In genomic region chr14:27096779-27097178, GRCm38 (mm10) we compare ENCODE assay signal across 8 mouse cellular contexts. TPM values are rescaled to one million over a fixed set of nuclear protein-coding genes. Genes with fewer than 3 reads are reported as not detected.
DNase-seq lines count a peak whose midpoint lies in the region; ATAC-seq and TF ChIP-seq lines count a peak whose summit lies in the region.

No protein-coding gene starts in this region.

- peak; percentile 74 for DNase-seq in ES-CJ7 (ENCODE audit: low read depth, low spot score)
- DNase-seq in adrenal gland, postnatal 10 days: peak; percentile 80
- peak; percentile 85 for DNase-seq in fibroblast of lung, adult 2 months (ENCODE audit: low read depth)
- DNase-seq in heart, postnatal 14 days: peak; percentile 71 to 82
- DNase-seq in kidney, postnatal 36 days: peak; percentile 74 to 77
- peak; percentile 68 for DNase-seq in liver, postnatal 0 days

- H3K27ac ChIP-seq in liver, postnatal 0 days (ENCODE audit: low read depth): no peak overlapping the region
- no peak overlapping the region for H3K27ac ChIP-seq in neural tube, embryonic 14.5 days (ENCODE audit: low read depth, low read length)

- no peaks in the 10 kb centered on the region for H3K9me3 ChIP-seq in liver, postnatal 0 days (ENCODE audit: low read length)
- H3K9me3 ChIP-seq in neural tube, embryonic 14.5 days (ENCODE audit: control insufficient read depth, low read length): no peaks in the 10 kb centered on the region

- H3K27me3 ChIP-seq in liver, postnatal 0 days (ENCODE audit: insufficient read depth, low read length): no peaks in the 10 kb centered on the region
- no peaks in the 10 kb centered on the region for H3K27me3 ChIP-seq in neural tube, embryonic 14.5 days (ENCODE audit: control insufficient read depth, insufficient read depth, low read length)

- no peak overlapping the region for H3K4me2 ChIP-seq in liver, postnatal 0 days (ENCODE audit: low read depth, low read length)
- no peak overlapping the region for H3K4me2 ChIP-seq in neural tube, embryonic 14.5 days (ENCODE audit: low read depth, low read length)

- H3K4me1 ChIP-seq in liver, postnatal 0 days (ENCODE audit: insufficient read depth): no peaks in the 10 kb centered on the region
- no peaks in the 10 kb centered on the region for H3K4me1 ChIP-seq in neural tube, embryonic 14.5 days (ENCODE audit: control insufficient read depth, insufficient read depth, low read length)

- H3K4me3 ChIP-seq in liver, postnatal 0 days (ENCODE audit: low read depth, low read length): no peak overlapping the region
- no peak overlapping the region for H3K4me3 ChIP-seq in neural tube, embryonic 14.5 days (ENCODE audit: low read depth, low read length)

- no peaks in the 10 kb centered on the region for H3K36me3 ChIP-seq in liver, postnatal 0 days (replicated peaks; ENCODE audit: insufficient read depth, low read length)
- no peaks in the 10 kb centered on the region for H3K36me3 ChIP-seq in neural tube, embryonic 14.5 days (ENCODE audit: control insufficient read depth, insufficient read depth, low read length)

- WGBS in liver, postnatal 0 days (ENCODE audit: insufficient replicate concordance): 17% methylated on average over 3 of the region's 3 CpGs
- WGBS in neural tube, embryonic 14.5 days: 7% methylated on average over 3 of the region's 3 CpGs

- intact Hi-C loops in heart, postnatal 14 days (cut with DNase I): loop anchor here (1.0 to 10.0 kb wide), 3 partner anchors 65 to 422 kb away; no protein-coding TSS in a partner anchor

- peak; percentile 89 for TF ChIP-seq CTCF in liver, postnatal 0 days (IDR thresholded peaks at IDR 0.05; ENCODE audit: low read depth)

- no peak overlapping the region for H3K9ac ChIP-seq in liver, postnatal 0 days (replicated peaks)
- no peak overlapping the region for H3K9ac ChIP-seq in neural tube, embryonic 14.5 days (replicated peaks; ENCODE audit: low read depth, low read length)

- no peak for TF ChIP-seq EP300 in liver, postnatal 0 days (IDR thresholded peaks at IDR 0.05; ENCODE audit: low read depth)

- 0 out of 2 replicates have a peak, but pooled peaks have one; percentile 12 for ATAC-seq in liver, postnatal 0 days
- peak; percentile 54 for ATAC-seq in neural tube, embryonic 14.5 days (ENCODE audit: low read depth)
- ATAC-seq in erythroid progenitor cell, adult 5-6 weeks (replicated peaks; ENCODE audit: low FRiP score, poor library complexity, severe bottlenecking): no peak

RNA-seq across cellular contexts. Expression of gene Arhgef3, which starts 17.9 kb away (rescaled TPM):
- total RNA-seq in adrenal gland, postnatal 10 days (2021): 10 to 100 TPM; 36.5 to 37.3 TPM
- total RNA-seq in heart, postnatal 14 days (2021): 10 to 100 TPM; 30.6 to 32.1 TPM
- polyA plus RNA-seq in liver, postnatal 0 days (2015; fragmentation: Nextera tagmentation; extraction: Ambion mirVana): 7.7 and 11.4 TPM in 2 replicates
- 9.9 and 13.4 TPM in 2 replicates for polyA plus RNA-seq in neural tube, embryonic 14.5 days (2014; fragmentation: Nextera tagmentation; extraction: Ambion mirVana)
- 4.3 and 6.3 TPM in 2 replicates for total RNA-seq in erythroid progenitor cell, adult 5-6 weeks (2015; ENCODE audit: low replicate concordance)
- total RNA-seq in erythroid progenitor cell, adult 5-6 weeks (2017; ENCODE audit: low replicate concordance): 3.9 and 5.8 TPM in 2 replicates

RNA-seq across cellular contexts. Expression of gene Il17rd, which starts 58.0 kb away (rescaled TPM):
- 1 to 10 TPM; 3.9 to 4.7 TPM for total RNA-seq in adrenal gland, postnatal 10 days (2021)
- 1 to 10 TPM; 6.5 to 7.2 TPM for total RNA-seq in heart, postnatal 14 days (2021)
- polyA plus RNA-seq in liver, postnatal 0 days (2015; fragmentation: Nextera tagmentation; extraction: Ambion mirVana): 0.11 and 0.12 TPM in 2 replicates
- 2.1 and 2.4 TPM in 2 replicates for polyA plus RNA-seq in neural tube, embryonic 14.5 days (2014; fragmentation: Nextera tagmentation; extraction: Ambion mirVana)
- not detected in 2 replicates for total RNA-seq in erythroid progenitor cell, adult 5-6 weeks (2015; ENCODE audit: low replicate concordance)
- total RNA-seq in erythroid progenitor cell, adult 5-6 weeks (2017; ENCODE audit: low replicate concordance): not detected in 2 replicates

Comparison
In these comparisons a context has a peak if more than half of its experiments do, and no peak if none do; other contexts are left out.
1. RNA of gene Arhgef3, which starts 17.9 kb away (total RNA-seq): 36.5 to 37.3 TPM in adrenal gland, postnatal 10 days and 30.6 to 32.1 TPM in heart, postnatal 14 days; 3.9 to 6.3 TPM in erythroid progenitor cell, adult 5-6 weeks; every median in the first group is over 4 times any median in the second.
2. RNA of gene Il17rd, which starts 58.0 kb away (total RNA-seq): 6.5 to 7.2 TPM in heart, postnatal 14 days and 3.9 to 4.7 TPM in adrenal gland, postnatal 10 days; not detected in erythroid progenitor cell, adult 5-6 weeks; every median in the first group is over 4 times any median in the second.
3. Peak in every context shown above with its lines, with median percentiles within 50 percentile points of each other: DNase-seq.